Mouse (Mus musculus) hindbrain, embryonic 12.5 days (tissue): ENCODE measurements around the gene Cdk5rap3. TPM values are rescaled to one million over a fixed set of nuclear protein-coding genes. Genes with fewer than 3 reads are reported as not detected.

Experiments used
- ATAC-seq: fragments of 200-750 bp; cut with Nextera tagmentation; 2 replicates; pipeline ENCODE4 v1.8.0; 2017; ENCODE audit warnings: moderate TSS enrichment; ENCODE audit not compliant: low FRiP score
- H3K27ac ChIP-seq: fragments of 300-500 bp; sonication (generic); 2 replicates; pipeline ENCODE4 v1.5.1; 2016; ENCODE audit warnings: mild to moderate bottlenecking
- H3K27me3 ChIP-seq: fragments of 300-500 bp; sonication (generic); 2 replicates; pipeline ENCODE4 v1.6.1; 2016; ENCODE audit warnings: mild to moderate bottlenecking
- H3K36me3 ChIP-seq: fragments of 300-500 bp; sonication (generic); 2 replicates; pipeline ENCODE4 v1.6.1; 2016; ENCODE audit warnings: mild to moderate bottlenecking
- H3K4me1 ChIP-seq: fragments of 300-500 bp; sonication (generic); 2 replicates; pipeline ENCODE4 v1.6.1; 2016
- H3K4me2 ChIP-seq: fragments of 300-500 bp; sonication (generic); replicated peaks from 2 replicates; pipeline ENCODE4 v1.6.1; 2016; ENCODE audit warnings: mild to moderate bottlenecking
- H3K4me3 ChIP-seq: fragments of 300-500 bp; sonication (generic); 2 replicates; pipeline ENCODE4 v1.5.1; 2016; ENCODE audit warnings: mild to moderate bottlenecking
- H3K9ac ChIP-seq: fragments of 300-500 bp; sonication (generic); 2 replicates; pipeline ENCODE4 v1.6.1; 2016; ENCODE audit warnings: mild to moderate bottlenecking, moderate library complexity
- H3K9me3 ChIP-seq: fragments of 300-500 bp; sonication (generic); replicated peaks from 2 replicates; pipeline ENCODE4 v1.6.1; 2016; ENCODE audit warnings: mild to moderate bottlenecking
- WGBS: fragments of 180-500 bp; shearing (Covaris S2); methylation state at CpG from one replicate; pipeline ENCODE4 v1.1.7; 2016; 5-methylcytosine and 5-hydroxymethylcytosine counted together
- polyA plus RNA-seq: library from polyadenylated mRNA; unstranded; fragments of >200 nt; fragmentation: Nextera tagmentation; extraction: Ambion mirVana; gene quantifications from 2 replicates; pipeline ENCODE4 v1.2.1, GENCODE M21; 2016

Cdk5rap3 gene
- polyA plus RNA-seq, result 98.8 and 98.9 TPM in 2 replicates

GRCm38 (mm10) chr11:96916044-96916884 lies at the start of gene Cdk5rap3:
Cdk5rap3 (minus strand) TSS chr11:96916496.
- H3K27me3 ChIP-seq, result 0 out of 2 replicates have a peak, but pooled peaks cover 5% of the 10 kb centered on the region
- peak; percentile 98 for ATAC-seq
- H3K4me2 ChIP-seq, result peak within 1 kb of the TSS; percentile 97
- H3K4me3 ChIP-seq, result peak within 1 kb of the TSS; percentile 87
- WGBS, result 0% methylated on average over 55 of the region's 55 CpGs
- peak within 1 kb of the TSS; percentile 76 for H3K9ac ChIP-seq
- H3K9me3 ChIP-seq, result no peaks in the 10 kb centered on the region
- H3K27ac ChIP-seq, result peak within 1 kb of the TSS; percentile 71; the same call in 1 of the 2 replicates
- H3K36me3 ChIP-seq, result peaks cover 20% of the 10 kb centered on the region; the same call in 1 of the 2 replicates
- peaks cover 14% of the 10 kb centered on the region for H3K4me1 ChIP-seq

GRCm38 (mm10) chr11:96963580-96963979 lies 47.3 kb upstream of the Cdk5rap3 start:
- peak; percentile 54; the same call in 1 of the 2 replicates for ATAC-seq

GRCm38 (mm10) chr11:96957061-96957805 lies 40.9 kb upstream of the Cdk5rap3 start:
- Histone ChIP-seq H3K27me3 (no peaks in the 10 kb centered on the region), H3K4me2 (no peak overlapping the region), H3K9me3 (no peaks in the 10 kb centered on the region), H3K4me1 (no peaks in the 10 kb centered on the region), H3K36me3 (peaks cover 84% of the 10 kb centered on the region), H3K9ac (no peak overlapping the region), H3K4me3 (no peak overlapping the region), H3K27ac (no peak overlapping the region)
- ATAC-seq, result no peak
- 88% methylated on average over 10 of the region's 10 CpGs for WGBS

More at GRCm38 (mm10) chr11:96963580-96963979, 47.3 kb upstream of the Cdk5rap3 start:
- Histone ChIP-seq H3K27me3 (no peaks in the 10 kb centered on the region), H3K4me3 (no peak overlapping the region), H3K9ac (no peak overlapping the region), H3K36me3 (peaks cover 39% of the 10 kb centered on the region), H3K27ac (no peak overlapping the region), H3K4me2 (no peak overlapping the region), H3K4me1 (0 out of 2 replicates have a peak, but pooled peaks cover 3% of the 10 kb centered on the region), H3K9me3 (no peaks in the 10 kb centered on the region)
- WGBS, result 22% methylated on average over 8 of the region's 8 CpGs

- Histone ChIP-seq H3K27me3 (no peaks in the 10 kb centered on the region), H3K9me3 (no peaks in the 10 kb centered on the region), H3K36me3 (peaks cover 84% of the 10 kb centered on the region)
Measured at GRCm38 (mm10) chr11:96956009-96956724, 39.9 kb upstream of the Cdk5rap3 start.

GRCm38 (mm10) chr11:96955094-96955493 lies 38.8 kb upstream of the Cdk5rap3 start:
- Histone ChIP-seq H3K9me3 (no peaks in the 10 kb centered on the region), H3K27me3 (no peaks in the 10 kb centered on the region), H3K4me2 (no peak overlapping the region), H3K4me3 (no peak overlapping the region), H3K9ac (no peak overlapping the region), H3K27ac (no peak overlapping the region), H3K4me1 (no peaks in the 10 kb centered on the region), H3K36me3 (peaks cover 78% of the 10 kb centered on the region)
- no peak for ATAC-seq
- WGBS, result 92% methylated on average over 4 of the region's 4 CpGs

More at GRCm38 (mm10) chr11:96956009-96956724, 39.9 kb upstream of the Cdk5rap3 start:
- no peak for ATAC-seq
- no peak overlapping the region for H3K27ac ChIP-seq
- no peaks in the 10 kb centered on the region for H3K4me1 ChIP-seq
- no peak overlapping the region for H3K9ac ChIP-seq
- H3K4me2 ChIP-seq, result no peak overlapping the region
- H3K4me3 ChIP-seq, result no peak overlapping the region
- 62% methylated on average over 20 of the region's 20 CpGs for WGBS

- Histone ChIP-seq H3K36me3 (peaks cover 66% of the 10 kb centered on the region), H3K4me1 (no peaks in the 10 kb centered on the region), H3K9me3 (no peaks in the 10 kb centered on the region), H3K4me2 (no peak overlapping the region), H3K27me3 (no peaks in the 10 kb centered on the region), H3K9ac (no peak overlapping the region), H3K27ac (no peak overlapping the region), H3K4me3 (no peak overlapping the region)
- no peak for ATAC-seq
- 84% methylated on average over 6 of the region's 6 CpGs for WGBS
Measured at GRCm38 (mm10) chr11:96952896-96953295, 36.6 kb upstream of the Cdk5rap3 start.

- 90% methylated on average over 10 of the region's 10 CpGs for WGBS
- H3K27me3 ChIP-seq, result no peaks in the 10 kb centered on the region
- ATAC-seq, result no peak
- no peak overlapping the region for H3K4me3 ChIP-seq
- no peak overlapping the region for H3K9ac ChIP-seq
- no peak overlapping the region for H3K4me2 ChIP-seq
- no peaks in the 10 kb centered on the region for H3K9me3 ChIP-seq
- H3K27ac ChIP-seq, result no peak overlapping the region
- no peaks in the 10 kb centered on the region for H3K4me1 ChIP-seq
- H3K36me3 ChIP-seq, result peaks cover 63% of the 10 kb centered on the region
Measured at GRCm38 (mm10) chr11:96952426-96952825, 36.1 kb upstream of the Cdk5rap3 start.

GRCm38 (mm10) chr11:96950767-96951166 lies 34.5 kb upstream of the Cdk5rap3 start:
- Histone ChIP-seq H3K36me3 (peaks cover 48% of the 10 kb centered on the region), H3K27me3 (no peaks in the 10 kb centered on the region), H3K9ac (no peak overlapping the region), H3K9me3 (no peaks in the 10 kb centered on the region), H3K4me3 (no peak overlapping the region), H3K4me1 (no peaks in the 10 kb centered on the region), H3K27ac (no peak overlapping the region), H3K4me2 (no peak overlapping the region)
- 96% methylated on average over 3 of the region's 3 CpGs for WGBS
- ATAC-seq, result no peak

- Histone ChIP-seq H3K4me3 (no peak overlapping the region), H3K27ac (no peak overlapping the region), H3K4me1 (peaks cover 13% of the 10 kb centered on the region), H3K27me3 (no peaks in the 10 kb centered on the region), H3K9me3 (no peaks in the 10 kb centered on the region), H3K9ac (no peak overlapping the region), H3K4me2 (no peak overlapping the region), H3K36me3 (peaks cover 21% of the 10 kb centered on the region)
- 89% methylated on average over 4 of the region's 4 CpGs for WGBS
- no peak for ATAC-seq
Measured at GRCm38 (mm10) chr11:96947849-96948248, 31.6 kb upstream of the Cdk5rap3 start.

GRCm38 (mm10) chr11:96946498-96946897 lies 30.2 kb upstream of the Cdk5rap3 start:
- Histone ChIP-seq H3K4me2 (no peak overlapping the region), H3K9ac (no peak overlapping the region), H3K4me3 (no peak overlapping the region), H3K4me1 (peaks cover 13% of the 10 kb centered on the region), H3K36me3 (peaks cover 8% of the 10 kb centered on the region), H3K9me3 (no peaks in the 10 kb centered on the region), H3K27me3 (no peaks in the 10 kb centered on the region), H3K27ac (no peak overlapping the region)
- ATAC-seq, result no peak
- WGBS, result 73% methylated on average over 9 of the region's 9 CpGs

- H3K4me1 ChIP-seq, result peaks cover 13% of the 10 kb centered on the region
- no peak overlapping the region for H3K4me3 ChIP-seq
- no peak overlapping the region for H3K27ac ChIP-seq
- H3K9ac ChIP-seq, result peak overlapping the region; percentile 38
- 82% methylated on average over 14 of the region's 14 CpGs for WGBS
- no peaks in the 10 kb centered on the region for H3K9me3 ChIP-seq
- no peak for ATAC-seq
- peak overlapping the region; percentile 80 for H3K4me2 ChIP-seq
- H3K36me3 ChIP-seq, result no peaks in the 10 kb centered on the region
- H3K27me3 ChIP-seq, result no peaks in the 10 kb centered on the region
Measured at GRCm38 (mm10) chr11:96944844-96945580, 28.7 kb upstream of the Cdk5rap3 start.
